Mouse (Mus musculus): ENCODE measurements around the gene Daam2. TPM values are rescaled to one million over a fixed set of nuclear protein-coding genes. Genes with fewer than 3 reads are reported as not detected.

Daam2 gene
- polyA plus RNA-seq, 1 experiment from 2014 or later, result 15.8 TPM

Other genes starting within 250 kb of the Daam2 start
- 5.2 and 6.2 TPM in 2 replicates for gene Mocs1, start 136.0 kb downstream of the Daam2 start, polyA plus RNA-seq (2015; fragmentation: Nextera tagmentation; extraction: Ambion mirVana)
- gene Kif6, start 50.8 kb upstream of the Daam2 start, polyA plus RNA-seq (2015; fragmentation: Nextera tagmentation; extraction: Ambion mirVana), result 3.6 and 4.7 TPM in 2 replicates

Data from lung, embryonic 15.5 days (tissue).